Mouse (Mus musculus): Measurements from ENCODE around the gene Stk38l. TPM values are rescaled to one million over a fixed set of nuclear protein-coding genes. Genes with fewer than 3 reads are reported as not detected.

Stk38l gene
- polyA plus RNA-seq, 1 experiment from 2014 or later: 14.7 TPM

Other genes starting within 250 kb of the Stk38l start
- 9.3 and 11.6 TPM in 2 replicates for gene Itpr2, start 222.8 kb upstream of the Stk38l start, polyA plus RNA-seq (2015; fragmentation: Nextera tagmentation; extraction: Ambion mirVana)
- gene Fgfr1op2, start 147.8 kb upstream of the Stk38l start, polyA plus RNA-seq (2015; fragmentation: Nextera tagmentation; extraction: Ambion mirVana): 38.5 and 40.6 TPM in 2 replicates
- gene Ints13, start 147.2 kb upstream of the Stk38l start, polyA plus RNA-seq (2015; fragmentation: Nextera tagmentation; extraction: Ambion mirVana): 43.9 and 47.3 TPM in 2 replicates
- 113 and 118 TPM in 2 replicates for gene Med21, start 82.4 kb upstream of the Stk38l start, polyA plus RNA-seq (2015; fragmentation: Nextera tagmentation; extraction: Ambion mirVana)
- 28.0 and 30.7 TPM in 2 replicates for gene Tm7sf3, start 82.2 kb upstream of the Stk38l start, polyA plus RNA-seq (2015; fragmentation: Nextera tagmentation; extraction: Ambion mirVana)
- gene Arntl2, start 71.1 kb downstream of the Stk38l start, polyA plus RNA-seq (2015; fragmentation: Nextera tagmentation; extraction: Ambion mirVana): 4.4 and 4.6 TPM in 2 replicates
- gene Smco2, start 125.1 kb downstream of the Stk38l start, polyA plus RNA-seq (2015; fragmentation: Nextera tagmentation; extraction: Ambion mirVana): not detected in 2 replicates
- 12.8 and 17.6 TPM in 2 replicates for gene Ppfibp1, start 163.5 kb downstream of the Stk38l start, polyA plus RNA-seq (2015; fragmentation: Nextera tagmentation; extraction: Ambion mirVana)
- 0.06 TPM in 1 of 2 replicates, not detected in the other for gene 1700034J05Rik, start 229.4 kb downstream of the Stk38l start, polyA plus RNA-seq (2015; fragmentation: Nextera tagmentation; extraction: Ambion mirVana)

All from hindbrain, embryonic 15.5 days (tissue).